Mouse (Mus musculus): Measurements from ENCODE around the gene Il19.

The Il19 gene

GRCm38 (mm10) chr1:130940065-130940687, at the start of gene Il19:
Gene Il19, minus strand, starts transcription at chr1:130940115.
- DNase-seq (ENCODE audit: low read depth, low spot score) = no peak

- DNase-seq (ENCODE audit: low read depth, low spot score) = no peak
Measured at GRCm38 (mm10) chr1:130989331-130989730, 49.4 kb upstream of the Il19 start.

- no peak for DNase-seq (ENCODE audit: low read depth, low spot score)
Measured at GRCm38 (mm10) chr1:130987418-130987817, 47.5 kb upstream of the Il19 start.

GRCm38 (mm10) chr1:130987001-130987400, 47.1 kb upstream of the Il19 start:
- no peak for DNase-seq (ENCODE audit: low read depth, low spot score)

- DNase-seq (ENCODE audit: low read depth, low spot score) = no peak
Measured at GRCm38 (mm10) chr1:130984441-130984840, 44.5 kb upstream of the Il19 start.

- peak; percentile 5 for DNase-seq (ENCODE audit: low read depth, low spot score)
Measured at GRCm38 (mm10) chr1:130979455-130979854, 39.5 kb upstream of the Il19 start.

- DNase-seq (ENCODE audit: low read depth, low spot score) = no peak
Measured at GRCm38 (mm10) chr1:130963891-130964290, 24.0 kb upstream of the Il19 start.

- DNase-seq (ENCODE audit: low read depth, low spot score) = no peak
Measured at GRCm38 (mm10) chr1:130946920-130947319, 7.0 kb upstream of the Il19 start.

- DNase-seq (ENCODE audit: low read depth, low spot score) = peak; percentile 19
Measured at GRCm38 (mm10) chr1:130941801-130942200, 1.9 kb upstream of the Il19 start.

GRCm38 (mm10) chr1:130938192-130938591, 1.7 kb downstream of the Il19 start:
- DNase-seq (ENCODE audit: low read depth, low spot score) = no peak

GRCm38 (mm10) chr1:130937170-130937569, 2.7 kb downstream of the Il19 start:
- no peak for DNase-seq (ENCODE audit: low read depth, low spot score)

- DNase-seq (ENCODE audit: low read depth, low spot score) = no peak
Measured at GRCm38 (mm10) chr1:130936351-130936750, 3.6 kb downstream of the Il19 start.

GRCm38 (mm10) chr1:130926484-130926883, 13.4 kb downstream of the Il19 start:
- DNase-seq (ENCODE audit: low read depth, low spot score) = no peak

- no peak for DNase-seq (ENCODE audit: low read depth, low spot score)
Measured at GRCm38 (mm10) chr1:130918323-130918980, 21.5 kb downstream of the Il19 start.

GRCm38 (mm10) chr1:130911401-130912010, 28.4 kb downstream of the Il19 start, which contains the start of gene Il20:
Gene Il20, minus strand, starts transcription at chr1:130911451.
- DNase-seq (ENCODE audit: low read depth, low spot score) = no peak

GRCm38 (mm10) chr1:130902505-130902904, 37.4 kb downstream of the Il19 start:
- no peak for DNase-seq (ENCODE audit: low read depth, low spot score)

GRCm38 (mm10) chr1:130894468-130894867, 45.4 kb downstream of the Il19 start:
- no peak for DNase-seq (ENCODE audit: low read depth, low spot score)

GRCm38 (mm10) chr1:130893329-130894040, 46.4 kb downstream of the Il19 start:
- no peak for DNase-seq (ENCODE audit: low read depth, low spot score)

GRCm38 (mm10) chr1:130892446-130892845, 47.5 kb downstream of the Il19 start:
- DNase-seq (ENCODE audit: low read depth, low spot score) = no peak

GRCm38 (mm10) chr1:130887354-130887753, 52.6 kb downstream of the Il19 start, which contains the start of gene Il24:
Gene Il24, minus strand, starts transcription at chr1:130887454.
- no peak for DNase-seq (ENCODE audit: low read depth, low spot score)

- DNase-seq (ENCODE audit: low read depth, low spot score) = no peak
Measured at GRCm38 (mm10) chr1:130883146-130883545, 56.8 kb downstream of the Il19 start.
